Mouse (Mus musculus): ENCODE data around the gene Lrrc36.

DNA sequence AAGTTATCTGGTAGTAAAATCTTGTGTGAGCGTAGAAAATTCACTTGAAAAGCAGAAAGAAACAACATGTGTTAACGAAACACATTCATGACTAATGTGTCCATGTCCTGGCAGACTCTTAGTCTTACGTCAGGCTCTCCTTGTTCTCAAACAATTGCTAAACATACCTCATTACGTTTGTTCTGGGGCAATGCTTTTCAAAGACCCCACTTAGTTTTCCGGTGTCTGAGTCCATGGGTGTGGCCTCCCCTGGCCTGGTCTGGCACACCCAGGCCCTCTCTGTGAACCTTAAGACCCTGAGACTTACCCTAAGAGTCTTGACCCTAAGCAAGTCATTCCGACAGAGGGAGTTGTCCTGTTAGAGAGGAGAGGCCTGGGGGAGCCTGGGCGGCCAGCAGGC lies 19.5 kb upstream of the Lrrc36 start:
- TF ChIP-seq CTCF (IDR thresholded peaks at IDR 0.05 in 2 of 3, conservative IDR thresholded peaks at IDR 0.05 in 1 of 3; ENCODE audit: control insufficient read depth in 1 of 3, insufficient read depth in 1 of 3, low read depth in 2 of 3, low read length in 3 of 3, poor library complexity in 1 of 3, severe bottlenecking in 1 of 3) (no peak), BHLHE40 (IDR thresholded peaks at IDR 0.05; ENCODE audit: borderline replicate concordance, low read depth, low read length) (no peak), CHD2 (IDR thresholded peaks at IDR 0.05; ENCODE audit: low read length) (no peak)
